Mouse (Mus musculus) adrenal gland, adult 2 months (tissue): ENCODE data around the gene Acvrl1. TPM values are rescaled to one million over a fixed set of nuclear protein-coding genes. Genes with fewer than 3 reads are reported as not detected.

Experiments
- DNase-seq: peaks from one replicate; pipeline ENCODE4 v3.0.0; 2021
- microRNA-seq, 2 experiments: library from miRNA; unstranded; fragments of <30 nt; microRNA quantifications; one replicate each; pipeline ENCODE4 v1.2.0; 2021
- polyA plus RNA-seq: library from polyadenylated mRNA; depleted of rRNA; stranded (reverse); fragments of >200 nt; gene quantifications from 2 replicates; pipeline ENCODE4 v1.2.3, GENCODE M21; 2012; rRNA removed
- total RNA-seq, 2 experiments: library from RNA; stranded (reverse); gene quantifications; 2 replicates each; pipeline ENCODE4 v1.2.3; 2021

Acvrl1 gene
- total and polyA plus RNA-seq, 3 experiments = 15.0 to 22.6 (median 20.9) TPM

DNA sequence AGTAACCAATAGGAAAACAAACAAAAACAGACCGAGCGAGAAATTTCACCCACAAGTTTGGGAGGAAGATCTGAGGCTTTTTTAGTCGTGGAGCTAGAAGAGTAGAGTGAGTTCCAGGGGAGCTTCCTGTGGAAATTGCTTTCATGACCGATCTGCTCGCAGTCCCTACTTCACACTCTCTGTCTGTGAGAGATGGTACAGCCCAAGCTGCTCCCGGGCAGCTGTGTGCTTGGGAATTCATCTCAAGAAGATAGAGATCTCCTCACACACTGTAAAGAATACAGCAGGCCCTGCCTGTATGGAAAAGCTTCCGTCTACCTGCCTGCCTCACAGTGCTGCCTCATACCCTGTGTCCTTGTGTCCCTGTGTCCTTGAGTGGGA is 63.9 kb downstream of the Acvrl1 start:
- DNase-seq = no peak

DNA sequence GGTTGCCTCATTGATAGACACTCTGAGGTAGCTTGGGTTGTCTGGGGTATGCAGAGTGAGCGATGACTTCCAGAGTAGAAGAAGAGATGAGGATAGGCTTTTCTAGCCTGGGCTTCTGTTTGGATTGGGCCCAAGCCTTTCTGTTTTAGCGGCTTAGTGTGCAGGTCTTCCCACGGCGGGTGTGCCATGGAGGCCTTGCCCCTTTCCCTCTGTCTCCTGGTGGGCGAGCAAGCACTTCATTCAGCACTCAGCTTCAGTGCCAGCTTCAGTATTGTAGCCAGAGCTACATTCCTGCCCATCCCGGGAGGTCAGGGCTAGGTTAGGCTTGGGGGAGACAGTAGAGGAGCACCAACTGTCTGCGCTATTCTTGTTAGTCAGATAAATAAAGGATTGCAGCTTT is 64.3 kb downstream of the Acvrl1 start:
- no peak for DNase-seq

DNA sequence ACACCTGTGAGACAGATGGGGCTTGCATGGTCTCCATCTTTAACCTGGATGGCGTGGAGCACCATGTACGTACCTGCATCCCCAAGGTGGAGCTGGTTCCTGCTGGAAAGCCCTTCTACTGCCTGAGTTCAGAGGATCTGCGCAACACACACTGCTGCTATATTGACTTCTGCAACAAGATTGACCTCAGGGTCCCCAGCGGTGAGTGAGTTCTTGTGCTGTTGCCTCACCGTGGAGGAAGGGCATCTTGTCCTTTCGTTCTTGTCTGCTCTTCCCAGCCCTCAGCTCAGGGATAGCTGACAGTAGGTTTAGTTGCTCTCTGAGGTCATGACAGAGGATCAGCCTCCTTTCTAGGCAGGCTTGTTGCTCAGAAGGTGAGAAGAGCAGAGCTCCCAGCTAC is 65.6 kb downstream of the Acvrl1 start:
- no peak for DNase-seq

Small RNAs within 50 kb of the gene (microRNA-seq; reads per million reads assigned to microRNA genes)
- 0.22 to 0.83 reads per million in 2 experiments for gene Mir6962

Other genes with a start within 250 kb of the Acvrl1 start
- gene Gm47841, start 81.1 kb upstream of the Acvrl1 start, total RNA-seq = under 1 TPM; 0.37 to 0.45 TPM
- gene Gm47841, start 81.1 kb upstream of the Acvrl1 start, polyA plus RNA-seq = 0.37 TPM in 1 of 2 replicates, not detected in the other
- gene Fignl2, start 50.0 kb upstream of the Acvrl1 start, total RNA-seq = 1 to 10 TPM; 6.3 to 8.7 TPM
- gene Fignl2, start 50.0 kb upstream of the Acvrl1 start, polyA plus RNA-seq = 11.8 and 16.1 TPM in 2 replicates
- 1 to 10 TPM in 1 of 2 experiments, under 1 TPM in 1; 0.59 to 1.0 TPM for gene Ankrd33, start 12.8 kb upstream of the Acvrl1 start, total RNA-seq
- gene Ankrd33, start 12.8 kb upstream of the Acvrl1 start, polyA plus RNA-seq = 0.10 TPM in 1 of 2 replicates, not detected in the other
- 10 to 100 TPM in 1 of 2 experiments, 1 to 10 TPM in 1; 5.2 to 10.0 TPM for gene Acvr1b, start 45.5 kb downstream of the Acvrl1 start, total RNA-seq
- gene Acvr1b, start 45.5 kb downstream of the Acvrl1 start, polyA plus RNA-seq = 10.1 and 11.2 TPM in 2 replicates
- 10 to 100 TPM; 16.4 to 21.0 TPM for gene Grasp, start 95.7 kb downstream of the Acvrl1 start, total RNA-seq
- gene Grasp, start 95.7 kb downstream of the Acvrl1 start, polyA plus RNA-seq = 53.0 and 60.3 TPM in 2 replicates
- gene Nr4a1, start 125.7 kb downstream of the Acvrl1 start, total RNA-seq = 100 to 1,000 TPM; 560 to 565 TPM
- 162 and 415 TPM in 2 replicates for gene Nr4a1, start 125.7 kb downstream of the Acvrl1 start, polyA plus RNA-seq
- 10 to 100 TPM; 38.6 to 58.8 TPM for gene Atg101, start 155.8 kb downstream of the Acvrl1 start, total RNA-seq
- 31.9 and 35.4 TPM in 2 replicates for gene Atg101, start 155.8 kb downstream of the Acvrl1 start, polyA plus RNA-seq
- under 1 TPM; 0.40 to 0.52 TPM for gene 6030408B16Rik, start 164.7 kb downstream of the Acvrl1 start, total RNA-seq
- gene 6030408B16Rik, start 164.7 kb downstream of the Acvrl1 start, polyA plus RNA-seq = 1.4 and 2.0 TPM in 2 replicates
- 1 to 10 TPM; 3.6 TPM for gene Krt80, start 241.6 kb downstream of the Acvrl1 start, total RNA-seq
- gene Krt80, start 241.6 kb downstream of the Acvrl1 start, polyA plus RNA-seq = 1.9 and 2.3 TPM in 2 replicates